In the genomic region with DNA sequence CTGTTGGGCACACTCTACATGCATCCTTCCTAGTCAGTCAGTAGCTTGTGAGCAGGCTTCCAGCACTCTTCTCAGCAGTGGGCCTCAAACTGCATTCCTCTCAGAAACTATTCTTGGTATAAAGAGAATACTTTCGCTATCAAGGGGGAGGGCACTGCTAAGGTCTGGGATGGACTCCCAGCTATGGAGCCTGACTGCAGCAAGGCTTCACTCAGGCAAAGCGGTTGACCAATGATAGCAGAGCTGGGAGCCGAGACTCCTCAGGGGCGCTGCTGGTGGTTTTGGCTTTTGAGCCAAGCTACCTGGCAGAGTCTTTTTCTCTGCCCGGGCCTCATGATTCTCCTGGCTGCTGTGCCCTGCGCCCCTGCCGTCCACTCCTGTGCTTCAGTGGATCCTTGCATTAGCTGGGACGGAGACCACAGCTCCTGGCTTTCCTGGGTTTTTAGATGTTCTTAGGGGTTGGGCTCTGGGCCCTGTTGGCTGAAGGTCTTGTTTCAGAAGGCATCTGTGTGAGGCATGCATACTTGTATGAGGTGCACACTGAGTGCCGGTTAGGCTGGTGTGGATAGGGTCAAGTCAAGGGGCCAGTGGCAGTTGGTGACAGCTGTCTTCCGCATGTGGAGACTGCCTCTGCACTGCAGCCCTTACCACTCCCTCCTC, we compare ENCODE assay signal across 8 mouse cellular contexts. TPM values are rescaled to one million over a fixed set of nuclear protein-coding genes. Genes with fewer than 3 reads are reported as not detected.
DNase-seq lines count a peak whose midpoint lies in the region; ATAC-seq lines count a peak whose summit lies in the region.

No protein-coding gene starts in this region.

- H3K4me3 ChIP-seq in forebrain, embryonic 14.5 days (ENCODE audit: low read depth, low read length), result no peak overlapping the region
- H3K4me3 ChIP-seq in hindbrain, embryonic 12.5 days, result no peak overlapping the region
- H3K4me3 ChIP-seq in limb, embryonic 15.5 days, result peak overlapping the region; percentile 2; the same call in 1 of the 2 replicates

- H3K9ac ChIP-seq in forebrain, embryonic 14.5 days (ENCODE audit: low read length), result no peak overlapping the region
- H3K9ac ChIP-seq in hindbrain, embryonic 12.5 days, result no peak overlapping the region
- H3K9ac ChIP-seq in limb, embryonic 15.5 days, result no peak overlapping the region

- no peak for ATAC-seq in forebrain, embryonic 14.5 days
- ATAC-seq in hindbrain, embryonic 12.5 days (ENCODE audit: low FRiP score), result no peak
- ATAC-seq in limb, embryonic 15.5 days (ENCODE audit: insufficient number of reproducible peaks, low FRiP score, low TSS enrichment, low read depth), result peak; percentile 88

- H3K27me3 ChIP-seq in forebrain, embryonic 14.5 days (replicated peaks; ENCODE audit: control insufficient read depth, insufficient read depth, low read length), result no peaks in the 10 kb centered on the region
- no peaks in the 10 kb centered on the region for H3K27me3 ChIP-seq in hindbrain, embryonic 12.5 days
- H3K27me3 ChIP-seq in limb, embryonic 15.5 days, result no peaks in the 10 kb centered on the region

- 48% methylated on average over 10 of the region's 10 CpGs for WGBS in forebrain, embryonic 14.5 days
- 36% methylated on average over 10 of the region's 10 CpGs for WGBS in hindbrain, embryonic 12.5 days
- 34% methylated on average over 10 of the region's 10 CpGs for WGBS in limb, embryonic 15.5 days

- H3K4me2 ChIP-seq in forebrain, embryonic 14.5 days (ENCODE audit: low read length), result no peak overlapping the region
- H3K4me2 ChIP-seq in hindbrain, embryonic 12.5 days (replicated peaks), result peak overlapping the region; percentile 21; the same call in 1 of the 2 replicates
- peak overlapping the region; percentile 37 for H3K4me2 ChIP-seq in limb, embryonic 15.5 days

- H3K27ac ChIP-seq in forebrain, embryonic 14.5 days (ENCODE audit: low read depth, low read length), result peak overlapping the region; percentile 33; the same call in 1 of the 2 replicates
- peak overlapping the region; percentile 89 for H3K27ac ChIP-seq in hindbrain, embryonic 12.5 days
- H3K27ac ChIP-seq in limb, embryonic 15.5 days, result peak overlapping the region; percentile 88

- peak; percentile 64 for DNase-seq in adrenal gland, adult 2 months
- no peak for DNase-seq in adrenal gland, adult 18-20 months (ENCODE audit: low spot score in 2 of 2)
- DNase-seq in forebrain, embryonic 14.5 days (ENCODE audit: low spot score), result peak; percentile 30
- DNase-seq in ovary, adult 18-20 months (ENCODE audit: low spot score), result peak; percentile 54
- DNase-seq in cerebellum, adult 9-10 months, result no peak
- DNase-seq in urinary bladder, adult 2 months (ENCODE audit: low spot score), result no peak

- no peaks in the 10 kb centered on the region for H3K36me3 ChIP-seq in forebrain, embryonic 14.5 days (ENCODE audit: control insufficient read depth, insufficient read depth, low read length)
- H3K36me3 ChIP-seq in hindbrain, embryonic 12.5 days, result no peaks in the 10 kb centered on the region
- no peaks in the 10 kb centered on the region for H3K36me3 ChIP-seq in limb, embryonic 15.5 days

- H3K9me3 ChIP-seq in forebrain, embryonic 14.5 days (replicated peaks; ENCODE audit: control insufficient read depth, low read length), result no peaks in the 10 kb centered on the region
- no peaks in the 10 kb centered on the region for H3K9me3 ChIP-seq in hindbrain, embryonic 12.5 days (replicated peaks)
- H3K9me3 ChIP-seq in limb, embryonic 15.5 days, result no peaks in the 10 kb centered on the region

- H3K4me1 ChIP-seq in forebrain, embryonic 14.5 days (ENCODE audit: control insufficient read depth, insufficient read depth, low read length), result peaks cover 56% of the 10 kb centered on the region
- peaks cover 96% of the 10 kb centered on the region for H3K4me1 ChIP-seq in hindbrain, embryonic 12.5 days
- H3K4me1 ChIP-seq in limb, embryonic 15.5 days, result peaks cover 78% of the 10 kb centered on the region

RNA-seq across cellular contexts. Expression of gene Afap1, which starts 28.6 kb away (rescaled TPM):
- total RNA-seq in adrenal gland, adult 2 months (2021), result 10 to 100 TPM; 21.0 to 21.9 TPM
- polyA plus RNA-seq in adrenal gland, adult 2 months (2012; rRNA removed), result 13.7 TPM in 2 replicates
- total RNA-seq in adrenal gland, adult 18-20 months (2021), result 10 to 100 TPM; 15.3 to 33.0 TPM
- 36.9 and 45.8 TPM in 2 replicates for polyA plus RNA-seq in forebrain, embryonic 14.5 days (2014; fragmentation: Nextera tagmentation; extraction: Ambion mirVana)
- 80.4 and 98.4 TPM in 2 replicates for polyA plus RNA-seq in hindbrain, embryonic 12.5 days (2016; fragmentation: Nextera tagmentation; extraction: Ambion mirVana)
- polyA plus RNA-seq in limb, embryonic 15.5 days (2015; fragmentation: Nextera tagmentation; extraction: Ambion mirVana), result 21.6 and 23.2 TPM in 2 replicates
- 18.4 and 26.7 TPM in 2 replicates for polyA plus RNA-seq in urinary bladder, adult 2 months (2012; rRNA removed)

Comparison
In these comparisons a context has a peak if more than half of its experiments do, and no peak if none do; other contexts are left out.
1. DNase-seq: peak in adrenal gland, adult 2 months (single experiment), forebrain, embryonic 14.5 days (single experiment) and ovary, adult 18-20 months (single experiment); none in adrenal gland, adult 18-20 months (0 of 2), cerebellum, adult 9-10 months (single experiment) and urinary bladder, adult 2 months (single experiment).
2. H3K27ac ChIP-seq: peak in every context shown above with its lines; median percentile 89 in hindbrain, embryonic 12.5 days; 88 in limb, embryonic 15.5 days; 33 in forebrain, embryonic 14.5 days.